Comparison of ENCODE assay signal across 16 mouse cellular contexts in genomic region chr7:123330506-123330905, GRCm38 (mm10). TPM values are rescaled to one million over a fixed set of nuclear protein-coding genes. Genes with fewer than 3 reads are reported as not detected.
DNase-seq lines count a peak whose midpoint lies in the region; ATAC-seq and TF ChIP-seq lines count a peak whose summit lies in the region.
"Had no signal": no experiment of that assay in that cellular context is flagged by ENCODE, and none has a peak within 500 bp of the region (broad histone marks: within the 10 kb centered on the region; RNA-seq: fewer than 3 reads in every experiment).

No protein-coding gene starts in this region.

- H3K79me2 ChIP-seq in CH12.LX (replicated peaks; ENCODE audit: control insufficient read depth, extremely low read depth, insufficient read depth, poor library complexity, severe bottlenecking): 0 out of 2 replicates have a peak, but pooled peaks cover 6% of the 10 kb centered on the region

- WGBS in heart, embryonic 10.5 days: 89% methylated on average over 9 of the region's 9 CpGs
- WGBS in heart, embryonic 12.5 days: 85% methylated on average over 9 of the region's 9 CpGs

- no peaks in the 10 kb centered on the region for H3K27me3 ChIP-seq in heart, embryonic 10.5 days (ENCODE audit: insufficient read depth, poor library complexity, severe bottlenecking)
- no peaks in the 10 kb centered on the region for H3K27me3 ChIP-seq in heart, embryonic 12.5 days (replicated peaks)
- H3K27me3 ChIP-seq in CH12.LX (replicated peaks): no peaks in the 10 kb centered on the region
- H3K27me3 ChIP-seq: midbrain, embryonic 15.5 days; neural tube, embryonic 13.5 days had no signal

- H3K4me1 ChIP-seq in heart, embryonic 10.5 days: peaks cover 39% of the 10 kb centered on the region
- peaks cover 35% of the 10 kb centered on the region for H3K4me1 ChIP-seq in heart, embryonic 12.5 days (replicated peaks)
- H3K4me1 ChIP-seq in CH12.LX (ENCODE audit: control insufficient read depth in 1 of 2, insufficient read depth in 2 of 2): peaks cover 24 to 80% of the 10 kb centered on the region in 2 experiments
- H3K4me1 ChIP-seq: midbrain, embryonic 15.5 days; neural tube, embryonic 13.5 days had no signal

- no peaks in the 10 kb centered on the region for H3K9me3 ChIP-seq in heart, embryonic 10.5 days
- H3K9me3 ChIP-seq in heart, embryonic 12.5 days (replicated peaks): no peaks in the 10 kb centered on the region
- H3K9me3 ChIP-seq in CH12.LX (replicated peaks; ENCODE audit: low read length): no peaks in the 10 kb centered on the region
- H3K9me3 ChIP-seq: embryonic facial prominence, embryonic 10.5 days; midbrain, embryonic 15.5 days; neural tube, embryonic 13.5 days had no signal

- H3K4me3 ChIP-seq in heart, embryonic 10.5 days: no peak overlapping the region
- no peak overlapping the region for H3K4me3 ChIP-seq in heart, embryonic 12.5 days
- no peak overlapping the region for H3K4me3 ChIP-seq in CH12.LX (replicated peaks in 1 of 3; ENCODE audit: low read depth in 2 of 3, low read length in 2 of 3, poor library complexity in 1 of 3)
- H3K4me3 ChIP-seq: embryonic facial prominence, embryonic 10.5 days; midbrain, embryonic 15.5 days; neural tube, embryonic 13.5 days had no signal

- in situ Hi-C loops in CH12.LX (cut with MboI; ENCODE audit: low pct_ligation_motif_present, low pct_unique_long_range_greater_than_20kb, low sequenced_read_pairs): no loop called here

- TF ChIP-seq POLR2A in CH12.LX (IDR thresholded peaks at IDR 0.05; ENCODE audit: low read depth, low read length): peak; percentile 46

- H3K9ac ChIP-seq in heart, embryonic 12.5 days: no peak overlapping the region
- H3K9ac ChIP-seq in CH12.LX (ENCODE audit: insufficient read depth, low read depth): 0 out of 2 replicates have a peak overlapping the region, but pooled peaks have one; percentile 6
- H3K9ac ChIP-seq: midbrain, embryonic 15.5 days; neural tube, embryonic 13.5 days had no signal

- no peak for TF ChIP-seq CTCF in CH12.LX (conservative IDR thresholded peaks at IDR 0.05 in 1 of 2, IDR thresholded peaks at IDR 0.05 in 1 of 2; ENCODE audit: low read depth in 2 of 2, low read length in 2 of 2)

- H3K4me2 ChIP-seq in heart, embryonic 12.5 days: no peak overlapping the region
- H3K4me2 ChIP-seq in CH12.LX (ENCODE audit: insufficient read depth, low read depth, poor library complexity, severe bottlenecking): peak overlapping the region; percentile 39
- H3K4me2 ChIP-seq: heart, embryonic 11.5 days; midbrain, embryonic 15.5 days; neural tube, embryonic 13.5 days had no signal

- dilution Hi-C loops in CH12.LX (cut with MboI; ENCODE audit: extremely low pct_ligation_motif_present, extremely low pct_unique_long_range_greater_than_20kb, low sequenced_read_pairs): no loop called here

- 0 out of 2 replicates have a peak overlapping the region, but pooled peaks have one; percentile 17 for H3K27ac ChIP-seq in heart, embryonic 10.5 days
- no peak overlapping the region for H3K27ac ChIP-seq in heart, embryonic 12.5 days (ENCODE audit: poor library complexity, severe bottlenecking)
- H3K27ac ChIP-seq in CH12.LX (ENCODE audit: insufficient read depth, low read depth): peak overlapping the region; percentile 65
- H3K27ac ChIP-seq: kidney, postnatal 0 days; midbrain, embryonic 15.5 days; neural tube, embryonic 13.5 days had no signal

- TF ChIP-seq RAD21 in CH12.LX (IDR thresholded peaks at IDR 0.05; ENCODE audit: low read depth, low read length): no peak; the same call in 1 of the 2 replicates

- TF ChIP-seq EP300 in CH12.LX (IDR thresholded peaks at IDR 0.05; ENCODE audit: low read length): peak; percentile 89

- peaks cover 10% of the 10 kb centered on the region; the same call in 1 of the 2 replicates for H3K36me3 ChIP-seq in heart, embryonic 10.5 days
- H3K36me3 ChIP-seq in heart, embryonic 12.5 days: 0 out of 2 replicates have a peak, but pooled peaks cover 4% of the 10 kb centered on the region
- peaks cover 13 to 60% of the 10 kb centered on the region in 2 experiments for H3K36me3 ChIP-seq in CH12.LX (replicated peaks in 1 of 2; ENCODE audit: control insufficient read depth in 1 of 2, insufficient read depth in 1 of 2, low read length in 1 of 2)
- H3K36me3 ChIP-seq: midbrain, embryonic 15.5 days had no signal

- ATAC-seq in heart, embryonic 12.5 days (ENCODE audit: insufficient number of reproducible peaks, low FRiP score): no peak
- peak; percentile 22 to 27; a peak in 2 of 4 replicates for ATAC-seq in hematopoietic stem cell, adult 5-6 weeks (replicated peaks in 1 of 2; ENCODE audit: insufficient read depth in 1 of 2, low FRiP score in 2 of 2, low TSS enrichment in 1 of 2, low read depth in 1 of 2, poor library complexity in 2 of 2, severe bottlenecking in 2 of 2)
- ATAC-seq: midbrain, embryonic 15.5 days had no signal

- no peak for DNase-seq in heart, embryonic 10.5 days (ENCODE audit: low spot score)
- peak; percentile 94 for DNase-seq in CH12.LX (ENCODE audit: extremely low read depth)
- peak; percentile 42 for DNase-seq in skeletal muscle tissue, adult 2 months (ENCODE audit: low read depth, low spot score)
- DNase-seq in adrenal gland, postnatal 25 days: no peak
- no peak for DNase-seq in kidney, adult 18-20 months
- DNase-seq in cerebellum, adult 11 months: no peak
- DNase-seq: cerebellum, adult 9-11 months; heart, postnatal 4 days; lung, postnatal 14 days had no signal

TF ChIP-seq in CH12.LX, 34 proteins besides CTCF, POLR2A, EP300 and RAD21 (continues in another document):
- TF ChIP-seq JUND (conservative IDR thresholded peaks at IDR 0.05; ENCODE audit: low read depth, low read length) (no peak), GABPA (IDR thresholded peaks at IDR 0.05; ENCODE audit: insufficient replicate concordance, low read depth, low read length) (no peak), RCOR1 (conservative IDR thresholded peaks at IDR 0.05; ENCODE audit: low read depth, low read length) (no peak), ZC3H11A (IDR thresholded peaks at IDR 0.05; ENCODE audit: low read depth, low read length) (no peak), MYC (IDR thresholded peaks at IDR 0.05; ENCODE audit: low read depth, low read length) (peak; percentile 56; the same call in 1 of the 2 replicates), POLR2AphosphoS2 (IDR thresholded peaks at IDR 0.05; ENCODE audit: low read depth, low read length) (no peak), SMC3 (IDR thresholded peaks at IDR 0.05; ENCODE audit: low read depth, low read length) (no peak), NELFE (IDR thresholded peaks at IDR 0.05; ENCODE audit: low read depth, low read length) (no peak), MEF2A (IDR thresholded peaks at IDR 0.05; ENCODE audit: borderline replicate concordance, low read depth, low read length) (peak; percentile 72; the same call in 1 of the 2 replicates), MAZ (IDR thresholded peaks at IDR 0.05; ENCODE audit: low read depth, low read length) (no peak), ETS1 (conservative IDR thresholded peaks at IDR 0.05; ENCODE audit: low read depth, low read length) (peak; percentile 92), PAX5 (IDR thresholded peaks at IDR 0.05; ENCODE audit: low read length) (no peak), TBP (conservative IDR thresholded peaks at IDR 0.05; ENCODE audit: low read depth, low read length) (peak; percentile 63; the same call in 1 of the 2 replicates), SIN3A (IDR thresholded peaks at IDR 0.05; ENCODE audit: low read length) (peak; percentile 66; the same call in 1 of the 2 replicates), ZNF384 (IDR thresholded peaks at IDR 0.05; ENCODE audit: low read depth, low read length) (no peak), NRF1 (IDR thresholded peaks at IDR 0.05; ENCODE audit: low read depth, low read length) (no peak), E2F4 (IDR thresholded peaks at IDR 0.05; ENCODE audit: insufficient replicate concordance, low read depth, low read length) (no peak), BHLHE40 (IDR thresholded peaks at IDR 0.05; ENCODE audit: low read depth, low read length) (peak; percentile 99), ZMIZ1 (IDR thresholded peaks at IDR 0.05; ENCODE audit: low read depth, low read length) (no peak), TCF12 (IDR thresholded peaks at IDR 0.05; ENCODE audit: low read depth, low read length) (peak; percentile 97; the same call in 1 of the 2 replicates), MXI1 (IDR thresholded peaks at IDR 0.05; ENCODE audit: low read depth, low read length) (peak; percentile 76; the same call in 1 of the 2 replicates), ELF1 (IDR thresholded peaks at IDR 0.05; ENCODE audit: low read depth, low read length) (no peak), KAT2A (IDR thresholded peaks at IDR 0.05; ENCODE audit: insufficient replicate concordance, low read length) (no peak), CHD2 (IDR thresholded peaks at IDR 0.05; ENCODE audit: low read length) (no peak), MAFK (IDR thresholded peaks at IDR 0.05; ENCODE audit: insufficient replicate concordance, low read length) (no peak), JUN (IDR thresholded peaks at IDR 0.05; ENCODE audit: insufficient read depth, low read depth, low read length) (no peak), USF2 (conservative IDR thresholded peaks at IDR 0.05; ENCODE audit: low read depth, low read length) (no peak), USF1 (IDR thresholded peaks at IDR 0.05; ENCODE audit: low read depth, low read length) (0 out of 2 replicates have a peak, but pooled peaks have one; percentile 1), HCFC1 (IDR thresholded peaks at IDR 0.05; ENCODE audit: low read depth, low read length) (0 out of 2 replicates have a peak, but pooled peaks have one; percentile 23), UBTF (IDR thresholded peaks at IDR 0.05; ENCODE audit: low read depth, low read length) (no peak)

RNA-seq across cellular contexts. Expression of gene Lcmt1, which starts 39.1 kb away (rescaled TPM):
- 42.7 and 50.2 TPM in 2 replicates for polyA plus RNA-seq in heart, embryonic 10.5 days (2016; fragmentation: Nextera tagmentation; extraction: Ambion mirVana)
- polyA plus RNA-seq in heart, embryonic 12.5 days (2016; fragmentation: Nextera tagmentation; extraction: Ambion mirVana): 37.5 and 38.5 TPM in 2 replicates
- total RNA-seq in CH12.LX (2012; rRNA removed) (26.4 and 27.6 TPM in 2 replicates), CH12.LX (2014; rRNA removed) (34.8 and 38.0 TPM in 2 replicates)
- polyA plus RNA-seq in CH12.LX (2012; ENCODE audit: insufficient read length, low read depth): 26.4 and 28.6 TPM in 2 replicates
- total RNA-seq in hematopoietic stem cell, adult 5-6 weeks (2017): 36.4 and 45.5 TPM in 2 replicates
- total RNA-seq in adrenal gland, postnatal 25 days (2021): 20.9 and 34.2 TPM in 2 replicates

RNA-seq across cellular contexts. Expression of gene Arhgap17, which starts 39.2 kb away (rescaled TPM):
- polyA plus RNA-seq in heart, embryonic 10.5 days (2016; fragmentation: Nextera tagmentation; extraction: Ambion mirVana): 24.0 and 27.0 TPM in 2 replicates
- 23.0 and 25.4 TPM in 2 replicates for polyA plus RNA-seq in heart, embryonic 12.5 days (2016; fragmentation: Nextera tagmentation; extraction: Ambion mirVana)
- total RNA-seq in CH12.LX (2012; rRNA removed): 5.8 and 6.7 TPM in 2 replicates
- 6.3 and 7.4 TPM in 2 replicates for total RNA-seq in CH12.LX (2014; rRNA removed)
- polyA plus RNA-seq in CH12.LX (2012; ENCODE audit: insufficient read length, low read depth): 43.7 and 56.1 TPM in 2 replicates
- total RNA-seq in hematopoietic stem cell, adult 5-6 weeks (2017): 34.4 and 35.1 TPM in 2 replicates
- total RNA-seq in adrenal gland, postnatal 25 days (2021): 70.8 and 76.6 TPM in 2 replicates

Comparison
In these comparisons a context has a peak if more than half of its experiments do, and no peak if none do; other contexts are left out.
1. DNase-seq: peak in CH12.LX (single experiment) and skeletal muscle tissue, adult 2 months (single experiment); none in heart, embryonic 10.5 days (single experiment), adrenal gland, postnatal 25 days (single experiment), kidney, adult 18-20 months (single experiment) and cerebellum, adult 11 months (single experiment).